Mouse (Mus musculus) kidney, adult 8-10 months (tissue): ENCODE data around the gene Syap1.
"Not testable (repeated sequence)": the region's sequence is repeated elsewhere in the genome, so short reads cannot be mapped to it uniquely, and the experiment has no call there.

Source experiments
- DNase-seq, 2 experiments: peaks; one replicate each; pipeline ENCODE4 v3.0.0; 2022

The Syap1 gene

GRCm38 (mm10) chrX:162887931-162888511 is at the start of gene Syap1:
Gene Syap1, minus strand, starts transcription at chrX:162888447.
- DNase-seq = peak; percentile 75 to 83

DNA sequence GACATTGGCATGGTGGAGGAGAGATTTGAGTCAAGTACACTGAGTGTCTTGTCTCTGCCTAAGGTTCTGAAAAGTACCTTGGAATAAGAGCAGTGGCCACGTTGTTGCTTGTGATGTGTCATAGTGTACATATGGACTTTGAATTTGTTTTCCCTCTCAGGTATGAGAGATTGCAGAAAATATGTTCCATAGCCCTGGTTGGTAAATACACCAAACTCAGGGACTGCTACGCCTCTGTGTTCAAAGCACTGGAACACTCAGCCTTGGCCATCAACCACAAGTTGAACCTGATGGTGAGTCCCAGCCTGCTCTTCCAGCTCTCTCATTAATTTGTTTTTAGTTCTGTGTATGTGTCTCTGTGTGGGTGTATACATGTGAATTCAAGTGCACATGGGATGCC is 43.2 kb upstream of the Syap1 start:
- no peak for DNase-seq

GRCm38 (mm10) chrX:162921487-162922125 is 33.4 kb upstream of the Syap1 start:
- peak in 1 of 2 experiments; percentile 16 for DNase-seq

GRCm38 (mm10) chrX:162915697-162916096 is 27.4 kb upstream of the Syap1 start:
- DNase-seq = peak in 1 of 2 experiments; percentile 57

- no peak for DNase-seq
Observed at GRCm38 (mm10) chrX:162913651-162914050, 25.4 kb upstream of the Syap1 start.

DNA sequence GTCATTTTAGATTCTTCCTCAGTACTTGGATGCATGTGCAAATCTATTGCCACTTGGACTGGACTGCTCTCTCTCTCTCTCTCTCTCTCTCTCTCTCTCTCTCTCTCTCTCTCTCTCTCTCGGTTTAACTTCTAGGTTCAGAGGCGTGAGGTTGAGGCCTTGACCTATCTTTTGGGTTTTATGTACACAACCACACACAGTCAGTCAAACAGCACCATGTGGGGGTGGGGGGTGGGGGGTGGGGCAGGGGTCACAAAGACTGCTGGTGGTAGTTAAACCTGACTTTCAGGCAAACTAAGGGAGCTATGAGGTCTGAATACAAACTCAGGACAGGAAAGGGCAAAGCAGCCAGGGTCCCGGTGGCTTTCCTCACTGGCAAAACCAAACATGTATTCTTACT is 19.3 kb upstream of the Syap1 start:
- no peak for DNase-seq

GRCm38 (mm10) chrX:162902040-162902734 is 13.9 kb upstream of the Syap1 start:
- peak; percentile 50 to 62 for DNase-seq

- DNase-seq = peak; percentile 33 to 38
Observed at GRCm38 (mm10) chrX:162901371-162902039, 13.3 kb upstream of the Syap1 start.

DNA sequence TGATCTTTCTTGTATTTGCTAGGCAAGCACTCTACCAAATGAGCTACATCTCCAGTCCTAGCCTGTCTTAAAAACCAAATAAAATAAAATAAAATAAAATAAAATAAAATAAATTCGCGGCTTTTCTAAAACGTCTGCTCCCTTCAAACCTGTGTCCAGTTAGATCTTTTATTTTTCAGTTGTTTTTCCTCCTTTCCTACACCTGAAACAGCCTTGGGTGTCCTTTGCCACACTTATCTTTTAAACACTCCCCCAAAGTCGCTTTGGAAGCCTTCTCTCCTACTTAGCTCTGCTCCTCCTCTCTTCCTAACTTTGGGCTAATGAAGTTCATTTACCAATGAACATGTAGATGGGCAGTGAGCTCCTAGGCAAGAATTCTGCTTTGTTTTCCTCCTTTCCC is 12.7 kb upstream of the Syap1 start, which contains the start of gene Ctps2:
Ctps2 (plus strand) TSS at position 301 of the 400 bp plus-strand sequence.
- DNase-seq = no peak

DNA sequence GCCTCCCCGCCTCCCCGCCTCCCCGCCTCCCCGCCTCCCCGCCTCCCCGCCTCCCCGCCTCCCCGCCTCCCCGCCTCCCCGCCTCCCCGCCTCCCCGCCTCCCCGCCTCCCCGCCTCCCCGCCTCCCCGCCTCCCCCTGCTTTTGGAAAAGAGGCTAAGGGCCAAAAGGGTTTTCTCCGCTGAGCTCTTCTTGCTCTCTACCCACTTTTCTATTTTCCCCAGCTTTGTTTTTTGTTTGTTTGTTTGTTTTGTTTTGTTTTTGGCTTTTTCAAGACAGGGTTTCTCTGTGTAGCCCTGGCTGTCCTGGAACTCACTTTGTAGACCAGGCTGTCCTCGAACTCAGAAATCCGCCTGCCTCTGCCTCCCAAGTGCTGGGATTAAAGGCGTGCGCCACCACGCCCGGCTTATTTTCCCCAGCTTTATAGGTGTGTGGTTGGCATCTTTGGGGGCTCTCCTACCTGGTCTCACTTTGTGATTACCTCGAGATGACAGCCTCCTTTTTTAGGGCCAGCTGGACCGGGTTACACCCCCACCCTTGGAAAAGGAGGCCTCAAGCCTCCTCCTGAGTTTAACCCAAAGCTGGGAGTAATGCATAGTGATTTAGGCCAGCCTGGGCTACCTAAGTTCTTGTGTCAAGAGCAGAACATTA is 452 bp upstream of the Syap1 start:
- DNase-seq = not testable (repeated sequence)

GRCm38 (mm10) chrX:162878236-162878635 is 10.0 kb downstream of the Syap1 start:
- no peak for DNase-seq

DNA sequence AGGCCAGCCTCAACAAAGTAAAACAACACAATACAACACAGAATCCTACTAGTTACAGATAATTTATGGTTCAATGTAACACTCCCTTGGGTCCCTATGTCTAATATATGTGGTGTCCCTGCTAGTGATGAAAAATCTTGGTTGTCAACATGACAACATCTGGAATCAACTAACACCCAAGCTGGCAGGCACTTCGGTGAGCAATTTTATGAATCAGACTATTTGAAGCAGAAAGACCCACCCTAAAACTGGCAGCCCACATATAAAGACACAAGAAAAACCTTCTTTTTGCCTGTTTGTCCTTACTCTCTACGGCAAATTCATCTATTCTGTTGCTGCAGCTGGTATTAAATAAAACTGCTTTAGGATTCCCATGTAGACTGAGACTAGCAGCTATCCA is 14.5 kb downstream of the Syap1 start:
- no peak for DNase-seq

DNA sequence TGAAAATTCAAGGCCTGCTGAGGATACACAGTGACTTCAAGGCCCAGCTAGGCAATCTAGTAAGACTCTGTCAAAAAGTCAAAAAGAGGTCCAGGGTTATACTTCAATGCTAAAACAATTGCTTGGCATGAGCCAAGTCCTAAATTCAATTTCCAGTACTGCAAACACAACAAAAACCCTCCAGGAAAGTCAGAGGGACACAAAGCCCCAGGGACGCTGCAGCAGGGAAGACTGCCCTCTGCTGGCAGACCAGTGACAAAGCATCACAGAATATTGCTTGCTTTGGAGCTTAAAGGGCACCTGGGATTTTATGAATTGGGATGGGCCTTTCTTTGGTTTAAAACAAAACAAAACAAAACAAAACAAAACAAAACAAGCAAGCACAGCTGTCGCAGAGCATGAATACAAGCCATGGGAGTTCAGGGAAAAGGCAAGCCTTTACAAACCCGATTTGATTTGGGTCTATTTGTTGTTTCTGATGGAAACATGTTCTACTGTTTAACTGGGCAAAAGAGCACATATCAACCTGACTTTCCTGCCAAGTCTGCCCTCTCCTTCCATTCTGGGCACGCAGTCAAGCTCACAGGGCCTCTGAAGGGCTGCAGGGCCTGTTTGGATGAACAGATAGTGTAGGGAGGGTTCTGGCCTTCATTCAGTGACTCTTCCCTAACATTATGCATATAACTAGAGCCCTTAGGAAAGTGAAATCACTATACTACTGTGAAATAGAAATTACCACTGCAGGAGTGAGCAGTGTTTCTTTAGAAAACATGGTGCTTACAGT is 16.3 kb downstream of the Syap1 start:
- DNase-seq = no peak

DNA sequence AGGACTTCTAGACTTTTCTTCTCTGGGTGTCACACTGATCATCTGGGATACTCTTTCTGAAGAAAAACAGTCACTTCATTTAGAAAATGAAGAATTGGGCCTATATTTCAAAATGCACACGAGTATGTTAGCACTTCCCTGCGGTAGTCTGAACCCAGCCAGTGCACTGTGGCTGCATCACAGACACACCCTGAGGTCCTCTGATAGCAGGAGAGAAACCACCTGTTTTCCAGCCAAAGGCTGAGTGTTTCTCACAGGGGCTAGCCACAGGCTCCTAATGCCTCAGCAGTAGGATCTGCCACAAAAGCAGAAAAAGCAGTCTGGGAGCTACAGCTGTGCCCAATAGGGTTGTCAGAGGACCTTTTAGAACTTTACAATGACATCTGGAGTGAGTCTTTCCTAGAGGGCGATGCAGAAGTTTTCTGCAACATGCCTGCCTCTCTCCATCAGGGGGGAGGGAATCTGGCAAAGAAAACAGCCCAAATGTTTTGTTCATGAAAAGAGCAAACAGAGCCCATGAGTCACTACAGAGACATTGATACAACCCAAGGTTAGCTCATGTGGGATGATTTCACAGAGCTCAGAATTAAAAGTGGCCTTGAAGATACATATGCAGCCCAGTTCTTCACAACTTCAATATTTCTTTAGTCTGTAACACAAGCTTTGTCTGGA is 19.8 kb downstream of the Syap1 start:
- DNase-seq = no peak

DNA sequence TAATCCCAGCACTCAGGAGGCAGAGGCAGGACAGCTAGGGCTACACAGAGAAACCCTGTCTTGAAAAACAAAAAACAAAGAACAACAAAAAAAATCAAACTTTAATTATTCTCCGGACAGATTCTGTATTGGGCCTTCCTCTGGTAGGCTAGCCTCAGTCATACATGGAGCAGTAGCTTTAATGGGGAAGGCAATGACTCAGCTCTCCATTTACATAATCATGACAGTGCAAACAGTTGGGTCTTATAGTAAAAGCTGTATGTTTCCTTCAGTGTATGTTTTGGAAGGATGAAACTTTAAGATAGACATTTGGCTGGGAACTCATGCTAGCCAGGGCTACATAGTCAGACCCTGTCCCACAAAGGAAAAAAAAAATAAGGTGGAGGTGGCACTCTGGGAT is 39.6 kb downstream of the Syap1 start:
- DNase-seq = no peak

DNA sequence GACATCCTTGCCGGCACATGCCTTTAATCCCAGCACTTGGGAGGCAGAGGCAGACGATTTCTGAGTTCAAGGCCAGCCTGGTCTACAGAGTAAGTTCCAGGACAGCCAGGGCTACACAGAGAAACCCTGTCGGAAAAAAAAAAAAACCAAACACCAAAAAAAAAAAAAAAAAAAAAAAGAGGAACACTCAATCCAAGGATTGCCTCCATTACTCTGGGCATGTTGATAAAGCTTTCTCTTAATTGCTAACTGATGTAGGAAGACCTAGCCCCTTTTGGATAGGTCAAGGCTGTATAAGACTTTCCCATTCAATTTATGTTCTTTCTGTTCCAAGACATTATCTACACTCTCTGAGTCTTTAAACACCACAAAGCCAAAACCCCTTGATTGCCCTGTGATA is 42.7 kb downstream of the Syap1 start:
- no peak for DNase-seq

GRCm38 (mm10) chrX:162844447-162845100 is 43.7 kb downstream of the Syap1 start:
- peak; percentile 9 to 28 for DNase-seq

GRCm38 (mm10) chrX:162832101-162832500 is 56.1 kb downstream of the Syap1 start:
- DNase-seq = no peak

DNA sequence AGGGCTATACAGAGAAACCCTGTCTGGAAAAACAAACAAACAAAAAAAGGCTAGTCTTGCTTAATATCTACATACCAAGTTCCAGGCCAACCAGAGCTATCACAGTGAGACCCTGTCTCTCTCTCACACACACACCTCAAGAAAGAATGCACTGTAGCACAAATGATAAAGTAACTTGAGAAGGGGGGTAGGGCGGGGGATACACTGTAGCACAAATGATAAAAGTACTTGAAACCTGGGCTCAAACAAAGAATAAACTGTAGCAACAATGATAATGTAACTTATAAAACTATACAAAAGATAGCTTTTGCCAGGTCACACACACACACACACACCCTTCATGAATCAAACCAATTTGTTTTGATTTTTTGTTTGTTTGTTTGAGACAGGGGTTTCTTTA is 56.7 kb downstream of the Syap1 start:
- DNase-seq = no peak

DNA sequence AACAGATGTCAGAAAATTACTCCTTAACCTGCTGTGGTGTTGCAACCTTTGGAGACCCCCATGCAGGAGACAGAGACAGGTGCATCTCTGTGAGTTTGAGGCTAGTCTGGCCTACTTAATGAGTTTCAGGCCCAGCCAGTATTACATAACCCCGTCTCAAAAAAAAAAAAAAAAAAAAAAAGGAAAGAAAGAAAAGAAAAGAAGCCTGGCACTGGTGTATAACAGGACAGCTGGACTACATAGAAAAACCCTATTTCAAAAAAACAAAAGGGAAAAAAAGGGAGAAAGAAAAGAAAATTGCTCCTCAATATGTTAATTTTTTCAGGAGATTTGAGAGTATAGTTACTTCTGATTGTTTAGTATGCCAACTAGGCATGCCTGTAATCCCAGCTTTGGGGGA is 57.2 kb downstream of the Syap1 start:
- DNase-seq = no peak

DNA sequence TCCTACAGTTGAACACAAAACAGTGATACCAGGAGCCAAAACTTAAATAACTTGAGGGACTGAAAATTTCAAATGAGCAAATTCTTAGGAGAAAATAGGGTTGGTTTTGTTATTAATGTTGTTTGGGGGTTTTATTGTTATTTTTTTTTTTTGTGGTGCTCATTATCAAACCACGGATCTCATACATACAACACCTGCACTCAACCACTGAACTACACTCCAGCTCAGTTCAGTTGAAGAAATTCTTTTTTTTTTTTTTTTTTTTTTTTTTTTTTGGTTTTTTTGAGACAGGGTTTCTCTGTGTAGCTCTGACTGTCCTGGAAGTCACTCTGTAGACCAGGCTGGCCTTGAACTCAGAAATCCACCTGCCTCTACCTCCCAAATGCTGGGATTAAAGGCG is 57.9 kb downstream of the Syap1 start:
- not testable (repeated sequence) for DNase-seq
